Mouse (Mus musculus) spleen, adult 2 months (tissue): Measurements from ENCODE around the gene Adam22. TPM values are rescaled to one million over a fixed set of nuclear protein-coding genes. Genes with fewer than 3 reads are reported as not detected.

Source experiments
- DNase-seq, 2 experiments: peaks; one replicate each; pipeline versions ENCODE4 v3.0.0 to v3.0.0-alpha.2; 2012 to 2021; ENCODE audit warnings: low spot score in 2 of 2, low read depth in 1 of 2
- H3K27ac ChIP-seq: fragments of 200-500 bp; 2 replicates; pipeline ENCODE4 v1.5.1; 2012; ENCODE audit warnings: low read length, inconsistent platforms; ENCODE audit not compliant: insufficient read depth
- H3K27me3 ChIP-seq: fragments of 200-500 bp; 2 replicates; pipeline ENCODE4 v1.6.1; 2012; ENCODE audit warnings: mild to moderate bottlenecking, moderate library complexity, low read length, inconsistent platforms; ENCODE audit not compliant: control insufficient read depth, insufficient read depth
- H3K36me3 ChIP-seq: fragments of 200-500 bp; 2 replicates; pipeline ENCODE4 v1.6.1; 2012; ENCODE audit warnings: mild to moderate bottlenecking, low read length, inconsistent platforms; ENCODE audit not compliant: control insufficient read depth, insufficient read depth
- H3K4me1 ChIP-seq: fragments of 200-500 bp; 2 replicates; pipeline ENCODE4 v1.6.1; 2011; ENCODE audit warnings: inconsistent platforms; ENCODE audit not compliant: control insufficient read depth, insufficient read depth, insufficient read length
- H3K4me3 ChIP-seq: fragments of 200-500 bp; 2 replicates; pipeline ENCODE4 v1.5.1; 2011; ENCODE audit warnings: mild to moderate bottlenecking, inconsistent platforms; ENCODE audit not compliant: insufficient read depth, insufficient read length; ENCODE audit errors: extremely low read depth
- CTCF ChIP-seq: fragments of 200-500 bp; IDR thresholded peaks from 2 replicates; pipeline ENCODE4 v1.5.1; 2011; ENCODE audit warnings: mild to moderate bottlenecking, inconsistent platforms; ENCODE audit not compliant: insufficient read depth, insufficient read length, insufficient replicate concordance; ENCODE audit errors: extremely low read depth
- POLR2A ChIP-seq: fragments of 200-500 bp; IDR thresholded peaks from 2 replicates; pipeline ENCODE4 v1.6.1; 2011; ENCODE audit warnings: low read depth, low read length, inconsistent platforms
- WGBS: fragments of 180-500 bp; shearing (Covaris S2); methylation state at CpG from one replicate; pipeline ENCODE4 v1.1.7; 2018; 5-methylcytosine and 5-hydroxymethylcytosine counted together
- polyA plus RNA-seq: library from polyadenylated mRNA; depleted of rRNA; stranded (reverse); fragments of >200 nt; gene quantifications from 2 replicates; pipeline ENCODE4 v1.2.3, GENCODE M21; 2012

The Adam22 gene
- polyA plus RNA-seq, 1 experiment = 1.1 TPM

DNA sequence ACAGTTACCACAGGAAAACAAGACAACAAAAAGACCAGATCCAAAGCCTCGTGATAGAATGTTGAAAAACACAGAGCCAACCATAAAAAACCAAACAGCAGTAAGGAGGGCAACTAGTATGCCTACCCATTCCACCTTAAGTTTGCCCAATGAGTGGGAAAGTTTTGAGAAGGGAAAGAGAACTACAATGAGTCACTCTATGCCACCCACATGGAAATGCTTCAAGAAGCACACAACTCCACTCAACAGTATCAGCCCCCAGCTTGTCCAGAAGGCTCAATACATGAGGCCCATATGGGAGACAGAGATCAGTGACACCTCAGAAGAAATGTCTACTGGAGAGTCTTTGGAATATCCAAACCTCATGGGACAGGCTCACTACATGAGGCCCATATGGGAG lies 187.3 kb downstream of the Adam22 start:
- Histone ChIP-seq H3K36me3 (no peaks in the 10 kb centered on the region), H3K27ac (no peak overlapping the region), H3K27me3 (no peaks in the 10 kb centered on the region), H3K4me1 (no peaks in the 10 kb centered on the region), H3K4me3 (no peak overlapping the region)
- WGBS = 88% methylated on average over 1 of the region's 1 CpGs
- no peak for DNase-seq
- TF ChIP-seq POLR2A (no peak), CTCF (no peak)

DNA sequence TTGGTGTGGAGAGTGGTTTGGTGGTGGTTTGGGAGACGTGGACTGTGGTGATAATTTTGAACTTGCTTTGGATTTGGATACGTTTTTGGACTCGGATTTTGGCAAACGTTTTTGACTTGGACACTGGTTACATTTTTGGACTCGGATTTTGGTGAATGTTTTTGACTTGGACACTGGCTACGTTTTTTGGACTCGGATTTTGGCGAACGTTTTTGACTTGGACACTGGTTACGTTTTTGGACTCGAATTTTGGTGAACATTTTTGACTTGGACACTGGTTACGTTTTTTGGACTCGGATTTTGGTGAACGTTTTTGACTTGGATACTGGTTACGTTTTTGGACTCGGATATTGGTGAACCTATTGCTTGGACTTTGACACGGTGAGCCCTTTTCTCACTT lies 189.8 kb downstream of the Adam22 start:
- Histone ChIP-seq H3K4me3 (no peak overlapping the region), H3K27me3 (no peaks in the 10 kb centered on the region), H3K36me3 (no peaks in the 10 kb centered on the region), H3K4me1 (no peaks in the 10 kb centered on the region), H3K27ac (no peak overlapping the region)
- 88% methylated on average over 17 of the region's 17 CpGs for WGBS
- no peak for DNase-seq
- TF ChIP-seq CTCF (no peak), POLR2A (no peak)

DNA sequence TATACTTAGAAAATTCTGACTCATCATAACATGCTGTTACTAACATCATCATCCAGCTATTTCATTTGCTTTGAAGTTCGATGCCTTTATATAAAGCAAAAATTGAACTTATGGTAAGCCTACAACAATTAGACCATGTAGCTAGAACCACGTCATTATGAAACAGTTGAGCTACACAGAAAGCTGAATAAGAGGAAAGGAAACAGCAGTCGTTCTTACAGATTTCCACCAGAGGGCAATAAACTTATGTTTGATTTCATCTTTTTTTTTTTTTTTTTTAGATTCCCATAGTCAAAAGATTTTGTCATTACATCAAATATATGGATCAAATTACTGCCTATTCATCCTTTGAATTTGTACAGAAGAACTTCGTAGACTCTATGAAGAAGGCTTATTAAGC lies 203.2 kb downstream of the Adam22 start:
- no peaks in the 10 kb centered on the region for H3K36me3 ChIP-seq
- DNase-seq = no peak
- no peaks in the 10 kb centered on the region for H3K27me3 ChIP-seq
- WGBS = 36% methylated on average over 4 of the region's 4 CpGs
- H3K4me1 ChIP-seq = no peaks in the 10 kb centered on the region
- no peak overlapping the region for H3K27ac ChIP-seq
- H3K4me3 ChIP-seq = no peak overlapping the region
- TF ChIP-seq POLR2A = no peak
- TF ChIP-seq CTCF = no peak

- no peak overlapping the region for H3K4me3 ChIP-seq
- WGBS = 93% methylated on average over 1 of the region's 1 CpGs
- no peaks in the 10 kb centered on the region for H3K27me3 ChIP-seq
- no peak for TF ChIP-seq POLR2A
- no peak for TF ChIP-seq CTCF
- no peaks in the 10 kb centered on the region for H3K4me1 ChIP-seq
- H3K27ac ChIP-seq = no peak overlapping the region
- no peak for DNase-seq
- no peaks in the 10 kb centered on the region for H3K36me3 ChIP-seq
These were observed 216.3 kb downstream of the Adam22 start for GRCm38 (mm10) chr5:8151645-8152044.

GRCm38 (mm10) chr5:8146146-8146545 lies 221.8 kb downstream of the Adam22 start:
- no peaks in the 10 kb centered on the region for H3K4me1 ChIP-seq
- H3K4me3 ChIP-seq = no peak overlapping the region
- H3K27me3 ChIP-seq = no peaks in the 10 kb centered on the region
- no peak for DNase-seq
- no peak overlapping the region for H3K27ac ChIP-seq
- TF ChIP-seq POLR2A (no peak), CTCF (no peak)
- WGBS = 96% methylated on average over 2 of the region's 2 CpGs
- H3K36me3 ChIP-seq = no peaks in the 10 kb centered on the region

- no peak for DNase-seq
- no peaks in the 10 kb centered on the region for H3K4me1 ChIP-seq
- 91% methylated on average over 5 of the region's 5 CpGs for WGBS
- H3K27me3 ChIP-seq = no peaks in the 10 kb centered on the region
- TF ChIP-seq CTCF = no peak
- TF ChIP-seq POLR2A = no peak
- no peak overlapping the region for H3K4me3 ChIP-seq
- H3K27ac ChIP-seq = no peak overlapping the region
- H3K36me3 ChIP-seq = no peaks in the 10 kb centered on the region
These were observed 222.5 kb downstream of the Adam22 start for GRCm38 (mm10) chr5:8145473-8145872.

- no peak for TF ChIP-seq CTCF
- TF ChIP-seq POLR2A = no peak
- 83% methylated on average over 5 of the region's 5 CpGs for WGBS
- Histone ChIP-seq H3K4me1 (no peaks in the 10 kb centered on the region), H3K27ac (no peak overlapping the region), H3K4me3 (no peak overlapping the region), H3K36me3 (no peaks in the 10 kb centered on the region), H3K27me3 (no peaks in the 10 kb centered on the region)
- DNase-seq = no peak
These were observed 235.4 kb downstream of the Adam22 start for GRCm38 (mm10) chr5:8132546-8132945.
